Mouse (Mus musculus): ENCODE results near the gene Kctd20. TPM values are rescaled to one million over a fixed set of nuclear protein-coding genes. Genes with fewer than 3 reads are reported as not detected.

Gene Kctd20
- polyA plus RNA-seq, 1 experiment from 2014 or later, result 82.0 TPM

- H3K4me2 ChIP-seq (ENCODE audit: low read depth, low read length), result peak overlapping the region; percentile 91
- peak overlapping the region; percentile 92 for H3K27ac ChIP-seq (ENCODE audit: low read length)
- no peak for ATAC-seq (ENCODE audit: low read depth)
- peak overlapping the region; percentile 99 for H3K9ac ChIP-seq (ENCODE audit: low read depth, low read length)
- H3K4me3 ChIP-seq (ENCODE audit: low read depth, low read length), result peak overlapping the region; percentile 99
- H3K9me3 ChIP-seq (replicated peaks; ENCODE audit: control insufficient read depth, low read length), result no peaks in the 10 kb centered on the region
- 2% methylated on average over 7 of the region's 7 CpGs for WGBS (ENCODE audit: insufficient replicate concordance)
- H3K36me3 ChIP-seq (ENCODE audit: control insufficient read depth, insufficient read depth), result no peaks in the 10 kb centered on the region
- peaks cover 27% of the 10 kb centered on the region for H3K4me1 ChIP-seq (ENCODE audit: control insufficient read depth, low read depth, low read length)
- no peaks in the 10 kb centered on the region for H3K27me3 ChIP-seq (ENCODE audit: control insufficient read depth, insufficient read depth, low read depth, low read length)
These were observed 55.1 kb downstream of the Kctd20 start for GRCm38 (mm10) chr17:29006812-29007211.

- H3K4me3 ChIP-seq (ENCODE audit: low read depth, low read length), result peak overlapping the region; percentile 99
- ATAC-seq (ENCODE audit: low read depth), result no peak; the same call in 1 of the 2 replicates
- no peaks in the 10 kb centered on the region for H3K9me3 ChIP-seq (replicated peaks; ENCODE audit: control insufficient read depth, low read length)
- no peaks in the 10 kb centered on the region for H3K27me3 ChIP-seq (ENCODE audit: control insufficient read depth, insufficient read depth, low read depth, low read length)
- no peaks in the 10 kb centered on the region for H3K36me3 ChIP-seq (ENCODE audit: control insufficient read depth, insufficient read depth)
- peaks cover 27% of the 10 kb centered on the region for H3K4me1 ChIP-seq (ENCODE audit: control insufficient read depth, low read depth, low read length)
- H3K27ac ChIP-seq (ENCODE audit: low read length), result peak overlapping the region; percentile 92
- H3K9ac ChIP-seq (ENCODE audit: low read depth, low read length), result peak overlapping the region; percentile 99
- H3K4me2 ChIP-seq (ENCODE audit: low read depth, low read length), result peak overlapping the region; percentile 91
- WGBS (ENCODE audit: insufficient replicate concordance), result under 1% methylated on average over 19 of the region's 19 CpGs
These were observed 55.5 kb downstream of the Kctd20 start for GRCm38 (mm10) chr17:29007243-29007640.

- Histone ChIP-seq H3K4me1 (ENCODE audit: control insufficient read depth, low read depth, low read length) (peaks cover 27% of the 10 kb centered on the region), H3K9me3 (replicated peaks; ENCODE audit: control insufficient read depth, low read length) (no peaks in the 10 kb centered on the region), H3K36me3 (ENCODE audit: control insufficient read depth, insufficient read depth) (no peaks in the 10 kb centered on the region), H3K4me3 (ENCODE audit: low read depth, low read length) (peak within 1 kb of the TSS; percentile 99), H3K4me2 (ENCODE audit: low read depth, low read length) (peak within 1 kb of the TSS; percentile 91), H3K27me3 (ENCODE audit: control insufficient read depth, insufficient read depth, low read depth, low read length) (no peaks in the 10 kb centered on the region), H3K9ac (ENCODE audit: low read depth, low read length) (peak within 1 kb of the TSS; percentile 99), H3K27ac (ENCODE audit: low read length) (peak within 1 kb of the TSS; percentile 92)
- peak; percentile 93 for ATAC-seq (ENCODE audit: low read depth)
- under 1% methylated on average over 64 of the region's 65 CpGs for WGBS (ENCODE audit: insufficient replicate concordance)
These were observed 56.0 kb downstream of the Kctd20 start, which contains the start of gene Stk38 for GRCm38 (mm10) chr17:29007641-29008325. Stk38 (minus strand) TSS chr17:29007995.

- no peak for ATAC-seq (ENCODE audit: low read depth)
- H3K4me2 ChIP-seq (ENCODE audit: low read depth, low read length), result peak overlapping the region; percentile 91
- H3K36me3 ChIP-seq (ENCODE audit: control insufficient read depth, insufficient read depth), result no peaks in the 10 kb centered on the region
- H3K9me3 ChIP-seq (replicated peaks; ENCODE audit: control insufficient read depth, low read length), result no peaks in the 10 kb centered on the region
- peak overlapping the region; percentile 92 for H3K27ac ChIP-seq (ENCODE audit: low read length)
- no peaks in the 10 kb centered on the region for H3K27me3 ChIP-seq (ENCODE audit: control insufficient read depth, insufficient read depth, low read depth, low read length)
- H3K4me1 ChIP-seq (ENCODE audit: control insufficient read depth, low read depth, low read length), result peaks cover 27% of the 10 kb centered on the region
- H3K9ac ChIP-seq (ENCODE audit: low read depth, low read length), result peak overlapping the region; percentile 99
- 21% methylated on average over 8 of the region's 8 CpGs for WGBS (ENCODE audit: insufficient replicate concordance)
- H3K4me3 ChIP-seq (ENCODE audit: low read depth, low read length), result peak overlapping the region; percentile 99
These were observed 56.5 kb downstream of the Kctd20 start for GRCm38 (mm10) chr17:29008326-29008650.

- H3K36me3 ChIP-seq (ENCODE audit: control insufficient read depth, insufficient read depth), result no peaks in the 10 kb centered on the region
These were observed 57.4 kb downstream of the Kctd20 start for GRCm38 (mm10) chr17:29009181-29009580.

GRCm38 (mm10) chr17:29014235-29014634, 62.5 kb downstream of the Kctd20 start:
- H3K9me3 ChIP-seq (replicated peaks; ENCODE audit: control insufficient read depth, low read length), result no peaks in the 10 kb centered on the region
- no peak overlapping the region for H3K4me3 ChIP-seq (ENCODE audit: low read depth, low read length)
- no peaks in the 10 kb centered on the region for H3K36me3 ChIP-seq (ENCODE audit: control insufficient read depth, insufficient read depth)
- no peak overlapping the region for H3K9ac ChIP-seq (ENCODE audit: low read depth, low read length)
- H3K27me3 ChIP-seq (ENCODE audit: control insufficient read depth, insufficient read depth, low read depth, low read length), result no peaks in the 10 kb centered on the region
- no peak overlapping the region for H3K4me2 ChIP-seq (ENCODE audit: low read depth, low read length)
- ATAC-seq (ENCODE audit: low read depth), result no peak
- H3K27ac ChIP-seq (ENCODE audit: low read length), result no peak overlapping the region
- H3K4me1 ChIP-seq (ENCODE audit: control insufficient read depth, low read depth, low read length), result no peaks in the 10 kb centered on the region

More at GRCm38 (mm10) chr17:29009181-29009580, 57.4 kb downstream of the Kctd20 start:
- no peak for ATAC-seq (ENCODE audit: low read depth)
- WGBS (ENCODE audit: insufficient replicate concordance), result 49% methylated on average over 4 of the region's 4 CpGs
- H3K4me3 ChIP-seq (ENCODE audit: low read depth, low read length), result no peak overlapping the region
- H3K27me3 ChIP-seq (ENCODE audit: control insufficient read depth, insufficient read depth, low read depth, low read length), result no peaks in the 10 kb centered on the region
- peaks cover 23% of the 10 kb centered on the region for H3K4me1 ChIP-seq (ENCODE audit: control insufficient read depth, low read depth, low read length)
- H3K27ac ChIP-seq (ENCODE audit: low read length), result no peak overlapping the region
- H3K9me3 ChIP-seq (replicated peaks; ENCODE audit: control insufficient read depth, low read length), result no peaks in the 10 kb centered on the region
- H3K9ac ChIP-seq (ENCODE audit: low read depth, low read length), result no peak overlapping the region
- H3K4me2 ChIP-seq (ENCODE audit: low read depth, low read length), result no peak overlapping the region

GRCm38 (mm10) chr17:29015638-29016037, 63.9 kb downstream of the Kctd20 start:
- Histone ChIP-seq H3K27ac (ENCODE audit: low read length) (no peak overlapping the region), H3K9ac (ENCODE audit: low read depth, low read length) (no peak overlapping the region)
- 19% methylated on average over 2 of the region's 2 CpGs for WGBS (ENCODE audit: insufficient replicate concordance)

GRCm38 (mm10) chr17:29016705-29017104, 65.0 kb downstream of the Kctd20 start:
- no peaks in the 10 kb centered on the region for H3K9me3 ChIP-seq (replicated peaks; ENCODE audit: control insufficient read depth, low read length)
- no peak overlapping the region for H3K9ac ChIP-seq (ENCODE audit: low read depth, low read length)
- H3K4me1 ChIP-seq (ENCODE audit: control insufficient read depth, low read depth, low read length), result no peaks in the 10 kb centered on the region
- ATAC-seq (ENCODE audit: low read depth), result no peak
- H3K36me3 ChIP-seq (ENCODE audit: control insufficient read depth, insufficient read depth), result no peaks in the 10 kb centered on the region
- no peak overlapping the region for H3K27ac ChIP-seq (ENCODE audit: low read length)
- 57% methylated on average over 4 of the region's 4 CpGs for WGBS (ENCODE audit: insufficient replicate concordance)
- H3K4me3 ChIP-seq (ENCODE audit: low read depth, low read length), result no peak overlapping the region
- H3K27me3 ChIP-seq (ENCODE audit: control insufficient read depth, insufficient read depth, low read depth, low read length), result no peaks in the 10 kb centered on the region
- H3K4me2 ChIP-seq (ENCODE audit: low read depth, low read length), result no peak overlapping the region

More at GRCm38 (mm10) chr17:29015638-29016037, 63.9 kb downstream of the Kctd20 start:
- Histone ChIP-seq H3K9me3 (replicated peaks; ENCODE audit: control insufficient read depth, low read length) (no peaks in the 10 kb centered on the region), H3K4me2 (ENCODE audit: low read depth, low read length) (no peak overlapping the region), H3K4me1 (ENCODE audit: control insufficient read depth, low read depth, low read length) (no peaks in the 10 kb centered on the region), H3K36me3 (ENCODE audit: control insufficient read depth, insufficient read depth) (no peaks in the 10 kb centered on the region), H3K4me3 (ENCODE audit: low read depth, low read length) (no peak overlapping the region), H3K27me3 (ENCODE audit: control insufficient read depth, insufficient read depth, low read depth, low read length) (no peaks in the 10 kb centered on the region)
- no peak for ATAC-seq (ENCODE audit: low read depth)

GRCm38 (mm10) chr17:29018292-29018984, 66.7 kb downstream of the Kctd20 start:
- WGBS (ENCODE audit: insufficient replicate concordance), result 51% methylated on average over 11 of the region's 11 CpGs
- Histone ChIP-seq H3K9ac (ENCODE audit: low read depth, low read length) (no peak overlapping the region), H3K4me1 (ENCODE audit: control insufficient read depth, low read depth, low read length) (no peaks in the 10 kb centered on the region; the same call in 1 of the 2 replicates), H3K4me3 (ENCODE audit: low read depth, low read length) (no peak overlapping the region), H3K36me3 (ENCODE audit: control insufficient read depth, insufficient read depth) (no peaks in the 10 kb centered on the region), H3K9me3 (replicated peaks; ENCODE audit: control insufficient read depth, low read length) (no peaks in the 10 kb centered on the region), H3K27me3 (ENCODE audit: control insufficient read depth, insufficient read depth, low read depth, low read length) (no peaks in the 10 kb centered on the region), H3K27ac (ENCODE audit: low read length) (no peak overlapping the region), H3K4me2 (ENCODE audit: low read depth, low read length) (no peak overlapping the region)
- no peak for ATAC-seq (ENCODE audit: low read depth)

Measured in liver, embryonic 16.5 days (tissue).